Mouse (Mus musculus): ENCODE results near the gene Fbn1. TPM values are rescaled to one million over a fixed set of nuclear protein-coding genes. Genes with fewer than 3 reads are reported as not detected.

Fbn1 gene
- polyA plus RNA-seq, 1 experiment from 2014 or later = 4.8 TPM

DNA sequence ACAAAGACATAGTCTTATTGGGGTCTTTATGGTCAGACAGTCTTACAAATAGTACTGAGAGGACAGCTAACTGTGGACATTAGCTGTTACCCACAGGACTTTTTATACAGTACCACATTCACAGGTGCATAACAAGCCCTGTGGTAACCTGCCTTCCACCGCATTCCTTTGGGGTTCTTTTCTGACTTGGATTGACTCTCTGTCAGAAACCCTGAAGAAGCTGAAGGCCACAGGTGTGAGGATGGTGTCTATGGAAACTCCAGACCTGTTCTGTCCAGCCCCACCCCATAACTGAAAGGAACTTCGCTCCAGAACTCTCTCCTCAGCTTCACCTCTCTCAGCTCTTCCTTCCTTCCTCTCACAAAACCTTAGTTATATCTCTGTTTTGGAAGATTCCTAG lies 13.5 kb downstream of the Fbn1 start:
- H3K4me1 ChIP-seq = no peaks in the 10 kb centered on the region
- WGBS = 87% methylated on average over 2 of the region's 2 CpGs
- no peaks in the 10 kb centered on the region for H3K27me3 ChIP-seq (ENCODE audit: low read depth, poor library complexity, severe bottlenecking)
- no peaks in the 10 kb centered on the region for H3K9me3 ChIP-seq (replicated peaks)
- no peak for DNase-seq (ENCODE audit: low spot score)
- H3K36me3 ChIP-seq = peaks cover 4% of the 10 kb centered on the region; the same call in 1 of the 2 replicates
- no peak overlapping the region for H3K4me3 ChIP-seq
- H3K27ac ChIP-seq (replicated peaks) = no peak overlapping the region

DNA sequence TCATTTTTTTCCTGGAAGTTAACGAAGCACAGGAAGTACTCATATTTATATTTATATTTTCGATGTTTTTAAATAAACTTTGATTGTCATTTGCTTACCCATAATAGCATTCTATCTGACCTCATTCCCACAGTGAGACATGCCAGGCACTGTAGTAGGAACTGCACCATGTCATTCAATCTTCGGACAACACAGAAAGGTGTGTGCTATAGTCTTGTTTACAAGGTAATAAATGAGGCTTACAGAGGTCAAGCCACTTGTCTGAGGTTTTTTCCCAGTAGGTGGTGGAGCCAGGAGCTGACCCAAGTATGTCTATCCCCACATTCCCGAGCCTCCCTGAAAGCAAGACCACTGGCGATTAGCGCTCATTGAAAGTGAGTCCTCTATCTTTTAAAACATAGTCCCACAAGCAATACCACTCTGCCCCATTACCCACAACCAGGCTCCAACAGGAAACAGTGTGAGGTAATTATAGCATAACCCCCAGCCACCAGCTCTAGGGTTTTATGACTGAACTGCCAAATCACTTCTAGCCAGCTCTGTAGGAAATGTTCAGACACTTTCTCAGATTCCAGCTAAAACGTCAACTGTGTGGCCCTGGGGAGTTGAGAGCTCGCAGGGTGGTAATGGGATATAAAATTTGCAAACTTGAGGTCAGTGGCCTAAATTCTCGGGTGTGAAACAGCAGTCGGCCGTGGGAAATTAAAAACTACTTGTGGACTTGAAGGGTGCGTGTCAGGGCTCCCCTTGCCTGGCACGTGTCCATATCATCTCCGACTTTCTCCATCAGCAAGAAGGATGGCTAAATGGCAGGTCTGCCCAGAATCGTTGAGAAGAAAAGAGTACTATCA lies 15.5 kb downstream of the Fbn1 start:
- Histone ChIP-seq H3K4me3 (no peak overlapping the region), H3K9me3 (replicated peaks) (no peaks in the 10 kb centered on the region), H3K4me1 (no peaks in the 10 kb centered on the region), H3K36me3 (peaks cover 4% of the 10 kb centered on the region; the same call in 1 of the 2 replicates), H3K27ac (replicated peaks) (no peak overlapping the region), H3K27me3 (ENCODE audit: low read depth, poor library complexity, severe bottlenecking) (no peaks in the 10 kb centered on the region)
- DNase-seq (ENCODE audit: low spot score) = no peak
- WGBS = 83% methylated on average over 15 of the region's 15 CpGs

DNA sequence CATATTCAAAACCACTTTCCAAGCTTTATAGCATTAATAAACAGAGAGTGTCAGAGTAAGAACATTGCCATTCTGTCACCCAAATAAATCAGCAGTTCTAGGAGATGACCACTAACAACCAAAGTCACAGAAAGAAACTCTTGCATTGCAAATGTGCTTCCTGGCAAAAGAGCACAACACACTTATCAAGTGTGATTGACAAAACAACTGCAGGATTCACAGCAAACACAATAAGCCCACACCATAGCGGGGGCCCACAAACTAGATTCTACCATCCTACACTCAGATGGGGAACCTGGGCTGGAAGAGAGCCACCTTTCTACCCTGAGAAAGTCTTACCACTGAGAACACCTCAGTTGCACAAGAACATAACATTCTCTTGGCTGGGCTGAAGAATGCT lies 17.8 kb downstream of the Fbn1 start:
- no peaks in the 10 kb centered on the region for H3K4me1 ChIP-seq
- WGBS = 94% methylated on average over 1 of the region's 1 CpGs
- no peak overlapping the region for H3K27ac ChIP-seq (replicated peaks)
- H3K4me3 ChIP-seq = no peak overlapping the region
- no peaks in the 10 kb centered on the region for H3K36me3 ChIP-seq
- H3K9me3 ChIP-seq (replicated peaks) = no peaks in the 10 kb centered on the region
- H3K27me3 ChIP-seq (ENCODE audit: low read depth, poor library complexity, severe bottlenecking) = no peaks in the 10 kb centered on the region
- no peak for DNase-seq (ENCODE audit: low spot score)

DNA sequence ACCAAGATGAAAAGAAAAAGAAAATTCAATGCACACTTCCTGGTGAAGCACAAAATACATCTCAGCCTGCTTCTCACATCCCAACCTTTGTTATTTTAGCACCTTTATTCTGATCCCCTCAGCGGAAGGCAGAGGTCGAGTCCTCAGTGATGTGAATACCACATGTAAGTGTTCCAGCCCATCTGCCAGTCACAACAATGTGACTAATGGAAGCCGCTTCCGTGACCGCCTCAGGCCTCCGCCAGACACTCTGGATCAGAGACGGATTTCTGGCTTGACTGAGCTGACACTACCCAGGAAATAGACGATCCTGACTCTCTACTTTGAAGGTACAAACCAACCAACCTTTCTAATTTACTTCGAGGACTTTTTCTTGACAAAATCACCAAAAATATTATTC lies 22.9 kb downstream of the Fbn1 start:
- Histone ChIP-seq H3K27me3 (ENCODE audit: low read depth, poor library complexity, severe bottlenecking) (no peaks in the 10 kb centered on the region), H3K27ac (replicated peaks) (no peak overlapping the region), H3K9me3 (replicated peaks) (no peaks in the 10 kb centered on the region), H3K4me3 (no peak overlapping the region), H3K4me1 (no peaks in the 10 kb centered on the region), H3K36me3 (no peaks in the 10 kb centered on the region)
- WGBS = 91% methylated on average over 9 of the region's 9 CpGs
- no peak for DNase-seq (ENCODE audit: low spot score)

DNA sequence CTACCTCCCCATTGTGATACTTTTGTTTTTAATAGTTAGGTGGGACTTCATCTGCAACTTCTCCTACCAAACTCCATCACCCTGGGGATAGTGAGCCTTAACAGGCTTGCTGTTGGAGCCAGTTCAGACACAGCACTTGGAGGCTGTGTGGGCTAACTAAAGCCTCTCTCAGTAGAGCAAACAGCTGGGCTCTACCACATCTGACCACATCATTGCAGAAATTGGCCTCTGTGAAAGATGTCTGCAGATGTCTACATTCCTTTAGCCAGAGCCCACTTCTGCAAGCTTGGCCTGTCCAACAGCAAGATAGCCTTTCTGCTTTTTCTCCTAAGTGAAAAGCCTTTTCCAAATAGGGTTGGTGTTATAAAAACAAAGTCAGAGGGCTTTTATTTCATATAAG lies 23.6 kb downstream of the Fbn1 start:
- Histone ChIP-seq H3K4me3 (no peak overlapping the region), H3K27me3 (ENCODE audit: low read depth, poor library complexity, severe bottlenecking) (no peaks in the 10 kb centered on the region), H3K27ac (replicated peaks) (no peak overlapping the region), H3K36me3 (no peaks in the 10 kb centered on the region), H3K4me1 (no peaks in the 10 kb centered on the region), H3K9me3 (replicated peaks) (no peaks in the 10 kb centered on the region)
- DNase-seq (ENCODE audit: low spot score) = no peak

DNA sequence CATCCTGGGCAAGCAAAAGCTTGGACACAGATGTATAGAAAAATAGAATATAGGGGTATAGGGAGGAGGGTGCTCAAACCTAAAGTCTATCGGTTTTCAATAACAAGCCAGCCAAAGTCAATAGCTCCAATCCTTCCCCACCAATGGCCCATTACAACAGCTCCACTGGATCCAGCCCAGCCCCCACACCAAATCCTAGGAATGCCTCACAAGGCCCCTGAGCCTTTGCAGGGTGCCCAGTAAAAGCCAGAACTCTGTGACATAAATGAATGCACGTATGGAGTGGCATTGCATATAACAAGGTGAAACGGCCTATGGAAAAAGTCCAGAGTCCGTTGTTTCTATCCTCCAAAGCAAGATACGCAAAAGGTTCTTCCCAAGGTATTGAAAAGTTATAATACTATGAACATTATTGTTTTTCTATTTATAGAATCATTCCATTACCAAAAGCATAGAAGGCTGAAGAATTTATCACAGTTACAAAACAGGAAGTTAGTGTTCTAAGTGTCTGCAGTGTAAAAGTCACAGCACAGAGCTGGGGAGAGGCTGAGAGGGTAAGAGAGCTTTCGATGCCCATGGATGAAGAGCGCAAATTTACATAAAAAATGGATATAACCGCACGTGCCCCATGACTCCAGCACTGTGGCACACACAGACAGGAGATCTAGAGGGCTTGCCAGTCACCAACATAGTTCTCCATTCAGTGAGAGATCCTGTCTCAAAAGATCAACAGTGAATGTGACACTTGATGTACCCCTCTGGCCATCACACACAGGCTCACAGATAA lies 26.1 kb downstream of the Fbn1 start:
- H3K27me3 ChIP-seq (ENCODE audit: low read depth, poor library complexity, severe bottlenecking) = no peaks in the 10 kb centered on the region
- H3K4me3 ChIP-seq = no peak overlapping the region
- 92% methylated on average over 9 of the region's 9 CpGs for WGBS
- no peaks in the 10 kb centered on the region for H3K36me3 ChIP-seq
- no peaks in the 10 kb centered on the region for H3K9me3 ChIP-seq (replicated peaks)
- H3K27ac ChIP-seq (replicated peaks) = no peak overlapping the region
- no peaks in the 10 kb centered on the region for H3K4me1 ChIP-seq
- no peak for DNase-seq (ENCODE audit: low spot score)

DNA sequence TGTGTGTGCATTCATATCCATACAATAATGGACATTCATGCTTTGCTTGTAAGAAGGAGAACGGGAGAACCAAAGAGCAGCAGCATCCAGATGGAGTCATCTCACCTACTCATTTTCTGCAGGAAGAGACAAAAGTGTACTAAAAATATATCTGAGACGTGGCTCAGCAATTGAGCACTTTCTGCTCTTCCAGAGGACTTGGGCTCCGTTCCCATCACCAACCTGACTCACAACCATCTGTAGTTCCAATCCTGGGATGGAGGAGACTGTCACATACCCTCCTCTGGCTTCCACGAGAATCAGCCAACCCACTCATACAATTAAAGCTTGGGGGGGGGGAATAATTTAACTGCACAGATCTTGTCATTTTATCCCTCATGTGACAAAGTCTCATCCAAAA lies 26.7 kb downstream of the Fbn1 start:
- Histone ChIP-seq H3K27ac (replicated peaks) (no peak overlapping the region), H3K9me3 (replicated peaks) (no peaks in the 10 kb centered on the region), H3K36me3 (no peaks in the 10 kb centered on the region; the same call in 1 of the 2 replicates), H3K4me3 (no peak overlapping the region), H3K4me1 (no peaks in the 10 kb centered on the region), H3K27me3 (ENCODE audit: low read depth, poor library complexity, severe bottlenecking) (no peaks in the 10 kb centered on the region)
- 85% methylated on average over 4 of the region's 4 CpGs for WGBS
- DNase-seq (ENCODE audit: low spot score) = no peak

DNA sequence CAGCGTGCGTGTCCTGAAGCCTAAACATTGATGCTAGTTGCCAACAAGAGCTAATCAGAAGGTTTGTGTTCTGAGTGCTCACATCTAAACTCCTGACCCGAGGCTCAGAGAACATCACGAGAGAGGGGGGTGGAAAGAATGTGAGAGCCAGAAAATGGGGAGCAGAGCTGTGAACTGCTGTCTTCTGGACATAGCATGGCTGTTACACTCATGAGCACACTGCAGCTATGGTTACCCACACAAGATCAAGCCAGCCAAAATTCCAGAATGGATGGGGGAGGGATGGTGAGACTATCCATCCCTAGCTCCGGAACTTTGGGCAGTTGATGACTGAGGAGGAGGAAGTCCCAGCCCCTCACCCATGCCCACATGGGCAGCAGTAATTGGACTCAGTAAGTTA lies 27.7 kb downstream of the Fbn1 start:
- DNase-seq (ENCODE audit: low spot score) = no peak
- Histone ChIP-seq H3K27ac (replicated peaks) (no peak overlapping the region), H3K4me3 (no peak overlapping the region), H3K36me3 (no peaks in the 10 kb centered on the region; the same call in 1 of the 2 replicates), H3K27me3 (ENCODE audit: low read depth, poor library complexity, severe bottlenecking) (no peaks in the 10 kb centered on the region), H3K4me1 (no peaks in the 10 kb centered on the region), H3K9me3 (replicated peaks) (no peaks in the 10 kb centered on the region)
- 91% methylated on average over 5 of the region's 5 CpGs for WGBS

DNA sequence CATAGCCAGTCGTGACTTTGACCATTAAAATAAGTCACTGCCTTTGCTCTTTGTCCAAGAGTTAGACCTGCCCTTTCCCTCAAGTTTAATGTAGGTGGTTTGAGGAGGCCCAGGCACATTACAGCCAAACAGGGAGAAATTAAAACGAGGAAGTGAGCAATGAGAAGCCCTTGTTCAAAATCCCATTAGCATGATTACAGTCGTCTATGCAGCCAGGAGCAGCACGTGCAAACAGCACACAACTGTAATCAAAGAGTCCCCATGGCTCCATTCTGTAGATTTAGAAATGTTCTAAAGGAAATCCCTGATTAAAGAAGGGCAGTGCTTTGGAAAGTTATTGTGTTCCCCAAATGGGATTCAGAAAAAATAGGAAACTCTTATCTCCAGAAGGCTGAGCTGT lies 29.1 kb downstream of the Fbn1 start:
- Histone ChIP-seq H3K9me3 (replicated peaks) (no peaks in the 10 kb centered on the region), H3K4me3 (no peak overlapping the region), H3K27me3 (ENCODE audit: low read depth, poor library complexity, severe bottlenecking) (no peaks in the 10 kb centered on the region), H3K36me3 (no peaks in the 10 kb centered on the region; the same call in 1 of the 2 replicates), H3K4me1 (no peaks in the 10 kb centered on the region), H3K27ac (replicated peaks) (no peak overlapping the region)
- 84% methylated on average over 4 of the region's 4 CpGs for WGBS
- no peak for DNase-seq (ENCODE audit: low spot score)

DNA sequence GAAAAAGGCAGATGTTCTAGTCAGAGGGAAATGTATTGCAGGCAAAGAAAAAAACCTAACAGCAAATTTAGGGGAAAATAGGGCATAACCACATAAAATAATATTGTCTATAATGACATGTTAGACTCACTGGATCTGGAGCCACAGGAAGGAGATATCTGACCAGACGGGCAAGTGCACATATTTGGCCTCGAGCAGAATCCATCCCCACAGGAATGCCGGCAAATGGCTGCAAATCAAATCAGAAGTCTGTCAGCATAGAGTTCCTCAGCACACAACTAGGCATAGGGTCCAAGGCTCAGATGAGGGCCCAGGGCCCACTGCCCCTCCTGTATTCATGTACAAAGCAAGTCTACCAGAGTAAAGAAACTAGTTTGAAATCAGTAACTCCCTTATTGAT lies 30.4 kb downstream of the Fbn1 start:
- Histone ChIP-seq H3K4me1 (no peaks in the 10 kb centered on the region), H3K36me3 (peaks cover 5% of the 10 kb centered on the region), H3K27ac (replicated peaks) (no peak overlapping the region), H3K4me3 (no peak overlapping the region), H3K27me3 (ENCODE audit: low read depth, poor library complexity, severe bottlenecking) (no peaks in the 10 kb centered on the region), H3K9me3 (replicated peaks) (no peaks in the 10 kb centered on the region)
- DNase-seq (ENCODE audit: low spot score) = no peak
- 91% methylated on average over 3 of the region's 3 CpGs for WGBS

DNA sequence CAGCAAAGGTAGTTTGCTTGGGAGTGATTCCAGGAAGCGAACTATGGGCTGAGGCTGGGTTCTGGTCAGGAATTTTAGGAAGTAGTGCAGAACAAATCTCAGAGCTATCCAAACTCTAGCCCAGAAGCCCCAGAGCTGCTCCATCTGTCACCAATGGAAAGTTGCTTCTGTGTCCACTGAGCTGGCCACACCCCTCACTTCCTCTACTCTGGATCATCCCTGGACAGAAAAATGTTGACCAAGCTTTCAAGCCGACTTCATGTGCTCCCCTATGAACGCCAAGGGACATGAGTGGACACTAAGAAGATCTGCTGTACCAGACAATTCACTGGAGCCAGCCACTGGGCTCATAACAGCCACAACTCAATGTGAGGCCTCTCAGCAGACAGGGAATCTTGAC lies 31.6 kb downstream of the Fbn1 start:
- peaks cover 5% of the 10 kb centered on the region for H3K36me3 ChIP-seq
- H3K27ac ChIP-seq (replicated peaks) = no peak overlapping the region
- no peak for DNase-seq (ENCODE audit: low spot score)
- H3K4me3 ChIP-seq = no peak overlapping the region
- 86% methylated on average over 3 of the region's 3 CpGs for WGBS
- H3K9me3 ChIP-seq (replicated peaks) = no peaks in the 10 kb centered on the region
- no peaks in the 10 kb centered on the region for H3K4me1 ChIP-seq
- H3K27me3 ChIP-seq (ENCODE audit: low read depth, poor library complexity, severe bottlenecking) = no peaks in the 10 kb centered on the region

DNA sequence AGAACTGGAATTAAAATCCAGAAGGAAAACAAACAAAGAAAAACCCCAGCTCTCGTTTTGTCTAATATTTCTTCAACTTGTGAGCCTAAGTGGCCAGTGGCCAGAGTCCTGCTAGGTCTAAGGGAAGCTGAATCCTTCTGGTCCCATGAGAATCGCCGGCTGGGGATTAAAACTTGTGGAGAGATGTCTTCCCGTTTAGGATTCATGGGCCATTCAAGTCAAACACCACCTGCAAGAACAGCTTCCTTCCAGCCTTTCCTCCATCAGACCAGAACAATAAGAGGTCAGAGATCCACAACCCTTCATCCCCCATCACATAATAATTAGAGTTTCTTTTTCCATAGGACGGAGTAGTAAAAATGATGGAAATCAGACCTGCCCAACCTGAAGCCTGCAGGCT lies 33.1 kb downstream of the Fbn1 start:
- Histone ChIP-seq H3K9me3 (replicated peaks) (no peaks in the 10 kb centered on the region), H3K36me3 (peaks cover 5% of the 10 kb centered on the region), H3K27me3 (ENCODE audit: low read depth, poor library complexity, severe bottlenecking) (no peaks in the 10 kb centered on the region), H3K27ac (replicated peaks) (no peak overlapping the region), H3K4me1 (no peaks in the 10 kb centered on the region), H3K4me3 (no peak overlapping the region)
- no peak for DNase-seq (ENCODE audit: low spot score)
- WGBS = 81% methylated on average over 5 of the region's 5 CpGs

DNA sequence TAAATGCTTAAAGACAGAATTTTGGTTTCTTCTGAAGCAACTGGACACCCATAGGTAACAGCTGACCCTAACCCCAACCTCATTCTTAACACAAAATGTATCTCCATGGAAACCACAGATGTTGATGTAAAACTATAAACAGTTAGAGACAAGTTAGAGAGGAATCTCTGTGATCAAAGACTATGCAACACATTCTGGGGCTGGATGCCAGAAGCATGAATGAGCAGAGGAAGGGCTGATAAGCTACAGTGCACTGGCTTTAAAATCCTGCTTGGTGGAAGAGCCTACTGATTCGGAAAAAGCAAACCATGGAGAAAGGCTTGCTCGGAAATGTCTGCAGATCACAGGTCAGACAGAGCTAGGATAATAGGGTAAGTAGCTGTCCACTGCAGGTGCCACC lies 34.6 kb downstream of the Fbn1 start:
- Histone ChIP-seq H3K4me1 (no peaks in the 10 kb centered on the region), H3K36me3 (peaks cover 7% of the 10 kb centered on the region), H3K27ac (replicated peaks) (no peak overlapping the region), H3K27me3 (ENCODE audit: low read depth, poor library complexity, severe bottlenecking) (no peaks in the 10 kb centered on the region), H3K9me3 (replicated peaks) (no peaks in the 10 kb centered on the region), H3K4me3 (no peak overlapping the region)
- DNase-seq (ENCODE audit: low spot score) = no peak
- 83% methylated on average over 2 of the region's 2 CpGs for WGBS
